Mouse (Mus musculus): ENCODE measurements around the gene Ift81. TPM values are rescaled to one million over a fixed set of nuclear protein-coding genes. Genes with fewer than 3 reads are reported as not detected.
A peak's percentile ranks its signal among the peaks of the same experiment; 100 is the strongest.

Gene Ift81
- polyA plus RNA-seq, 1 experiment from 2014 or later: 50.5 TPM

- H3K27me3 ChIP-seq (ENCODE audit: control insufficient read depth, insufficient read depth, low read length): no peaks in the 10 kb centered on the region
- DNase-seq (ENCODE audit: low spot score, missing footprints) (no peak), ATAC-seq (ENCODE audit: low FRiP score) (no peak)
- H3K9ac ChIP-seq (ENCODE audit: low read length): no peak overlapping the region
- no peaks in the 10 kb centered on the region for H3K36me3 ChIP-seq (ENCODE audit: control insufficient read depth, insufficient read depth, low read length)
- H3K4me3 ChIP-seq (ENCODE audit: low read depth, low read length): no peak overlapping the region
- H3K4me2 ChIP-seq: no peak overlapping the region
- peaks cover 4% of the 10 kb centered on the region for H3K4me1 ChIP-seq (ENCODE audit: control insufficient read depth, insufficient read depth, low read length)
- H3K27ac ChIP-seq (ENCODE audit: low read depth, low read length): no peak overlapping the region
- H3K9me3 ChIP-seq (ENCODE audit: control insufficient read depth, low read length): no peaks in the 10 kb centered on the region
- WGBS: 72% methylated on average over 23 of the region's 23 CpGs
Observed at GRCm38 (mm10) chr5:122520254-122521129, 93.8 kb downstream of the Ift81 start.

GRCm38 (mm10) chr5:122519043-122519660 is 95.2 kb downstream of the Ift81 start:
- H3K9ac ChIP-seq (ENCODE audit: low read length): no peak overlapping the region
- no peaks in the 10 kb centered on the region for H3K27me3 ChIP-seq (ENCODE audit: control insufficient read depth, insufficient read depth, low read length)
- H3K9me3 ChIP-seq (ENCODE audit: control insufficient read depth, low read length): no peaks in the 10 kb centered on the region
- WGBS: 59% methylated on average over 7 of the region's 7 CpGs
- no peaks in the 10 kb centered on the region for H3K36me3 ChIP-seq (ENCODE audit: control insufficient read depth, insufficient read depth, low read length)
- no peak overlapping the region for H3K27ac ChIP-seq (ENCODE audit: low read depth, low read length)
- H3K4me2 ChIP-seq: no peak overlapping the region
- DNase-seq (ENCODE audit: low spot score, missing footprints) (no peak), ATAC-seq (ENCODE audit: low FRiP score) (no peak)
- peaks cover 5% of the 10 kb centered on the region for H3K4me1 ChIP-seq (ENCODE audit: control insufficient read depth, insufficient read depth, low read length)
- H3K4me3 ChIP-seq (ENCODE audit: low read depth, low read length): no peak overlapping the region

- DNase-seq (ENCODE audit: low spot score, missing footprints) (peak; percentile 79), ATAC-seq (ENCODE audit: low FRiP score) (no peak)
- no peak overlapping the region for H3K27ac ChIP-seq (ENCODE audit: low read depth, low read length)
- H3K9me3 ChIP-seq (ENCODE audit: control insufficient read depth, low read length): no peaks in the 10 kb centered on the region
- H3K27me3 ChIP-seq (ENCODE audit: control insufficient read depth, insufficient read depth, low read length): no peaks in the 10 kb centered on the region
- H3K4me1 ChIP-seq (ENCODE audit: control insufficient read depth, insufficient read depth, low read length): peaks cover 12% of the 10 kb centered on the region
- H3K36me3 ChIP-seq (ENCODE audit: control insufficient read depth, insufficient read depth, low read length): no peaks in the 10 kb centered on the region; the same call in 1 of the 2 replicates
- H3K4me2 ChIP-seq: no peak overlapping the region
- WGBS: 23% methylated on average over 8 of the region's 8 CpGs
- H3K9ac ChIP-seq (ENCODE audit: low read length): no peak overlapping the region
- no peak overlapping the region for H3K4me3 ChIP-seq (ENCODE audit: low read depth, low read length)
Observed at GRCm38 (mm10) chr5:122518247-122518646, 96.1 kb downstream of the Ift81 start.

- Histone ChIP-seq H3K9ac (ENCODE audit: low read length) (no peak overlapping the region), H3K4me2 (no peak overlapping the region), H3K9me3 (ENCODE audit: control insufficient read depth, low read length) (no peaks in the 10 kb centered on the region), H3K4me3 (ENCODE audit: low read depth, low read length) (no peak overlapping the region), H3K27ac (ENCODE audit: low read depth, low read length) (no peak overlapping the region), H3K36me3 (ENCODE audit: control insufficient read depth, insufficient read depth, low read length) (no peaks in the 10 kb centered on the region; the same call in 1 of the 2 replicates), H3K27me3 (ENCODE audit: control insufficient read depth, insufficient read depth, low read length) (no peaks in the 10 kb centered on the region), H3K4me1 (ENCODE audit: control insufficient read depth, insufficient read depth, low read length) (peaks cover 12% of the 10 kb centered on the region)
- WGBS: 89% methylated on average over 5 of the region's 5 CpGs
- no peak for DNase-seq (ENCODE audit: low spot score, missing footprints)
- ATAC-seq (ENCODE audit: low FRiP score): no peak
Observed at GRCm38 (mm10) chr5:122516901-122517300, 97.4 kb downstream of the Ift81 start.

GRCm38 (mm10) chr5:122516029-122516730 is 98.1 kb downstream of the Ift81 start:
- 78% methylated on average over 11 of the region's 11 CpGs for WGBS
- Histone ChIP-seq H3K9ac (ENCODE audit: low read length) (no peak overlapping the region), H3K27ac (ENCODE audit: low read depth, low read length) (no peak overlapping the region), H3K27me3 (ENCODE audit: control insufficient read depth, insufficient read depth, low read length) (no peaks in the 10 kb centered on the region), H3K4me1 (ENCODE audit: control insufficient read depth, insufficient read depth, low read length) (peaks cover 12% of the 10 kb centered on the region), H3K36me3 (ENCODE audit: control insufficient read depth, insufficient read depth, low read length) (no peaks in the 10 kb centered on the region; the same call in 1 of the 2 replicates), H3K9me3 (ENCODE audit: control insufficient read depth, low read length) (no peaks in the 10 kb centered on the region), H3K4me3 (ENCODE audit: low read depth, low read length) (no peak overlapping the region), H3K4me2 (no peak overlapping the region)
- ATAC-seq (ENCODE audit: low FRiP score) (no peak), DNase-seq (ENCODE audit: low spot score, missing footprints) (no peak)

- 9% methylated on average over 8 of the region's 8 CpGs for WGBS
- no peak overlapping the region for H3K27ac ChIP-seq (ENCODE audit: low read depth, low read length)
Observed at GRCm38 (mm10) chr5:122514127-122514521, 100.2 kb downstream of the Ift81 start.

GRCm38 (mm10) chr5:122513421-122514126 is 100.7 kb downstream of the Ift81 start:
- Histone ChIP-seq H3K36me3 (ENCODE audit: control insufficient read depth, insufficient read depth, low read length) (peaks cover 2% of the 10 kb centered on the region; the same call in 1 of the 2 replicates), H3K27me3 (ENCODE audit: control insufficient read depth, insufficient read depth, low read length) (no peaks in the 10 kb centered on the region), H3K9me3 (ENCODE audit: control insufficient read depth, low read length) (no peaks in the 10 kb centered on the region), H3K4me3 (ENCODE audit: low read depth, low read length) (no peak overlapping the region), H3K27ac (ENCODE audit: low read depth, low read length) (no peak overlapping the region), H3K4me1 (ENCODE audit: control insufficient read depth, insufficient read depth, low read length) (peaks cover 12% of the 10 kb centered on the region), H3K9ac (ENCODE audit: low read length) (peak overlapping the region; percentile 33; the same call in 1 of the 2 replicates), H3K4me2 (peak overlapping the region; percentile 23)
- ATAC-seq (ENCODE audit: low FRiP score) (no peak), DNase-seq (ENCODE audit: low spot score, missing footprints) (no peak)
- WGBS: 41% methylated on average over 23 of the region's 23 CpGs

More at GRCm38 (mm10) chr5:122514127-122514521, 100.2 kb downstream of the Ift81 start:
- Histone ChIP-seq H3K4me3 (ENCODE audit: low read depth, low read length) (no peak overlapping the region), H3K4me1 (ENCODE audit: control insufficient read depth, insufficient read depth, low read length) (peaks cover 12% of the 10 kb centered on the region), H3K27me3 (ENCODE audit: control insufficient read depth, insufficient read depth, low read length) (no peaks in the 10 kb centered on the region), H3K36me3 (ENCODE audit: control insufficient read depth, insufficient read depth, low read length) (peaks cover 2% of the 10 kb centered on the region; the same call in 1 of the 2 replicates), H3K9me3 (ENCODE audit: control insufficient read depth, low read length) (no peaks in the 10 kb centered on the region), H3K4me2 (peak overlapping the region; percentile 23), H3K9ac (ENCODE audit: low read length) (peak overlapping the region; percentile 33; the same call in 1 of the 2 replicates)
- DNase-seq (ENCODE audit: low spot score, missing footprints): no peak
- no peak for ATAC-seq (ENCODE audit: low FRiP score)

- 69% methylated on average over 6 of the region's 6 CpGs for WGBS
- ATAC-seq (ENCODE audit: low FRiP score) (no peak), DNase-seq (ENCODE audit: low spot score, missing footprints) (no peak)
- no peak overlapping the region for H3K4me3 ChIP-seq (ENCODE audit: low read depth, low read length)
- H3K9ac ChIP-seq (ENCODE audit: low read length): no peak overlapping the region
- H3K27ac ChIP-seq (ENCODE audit: low read depth, low read length): no peak overlapping the region
- H3K4me2 ChIP-seq: no peak overlapping the region
- peaks cover 7% of the 10 kb centered on the region for H3K4me1 ChIP-seq (ENCODE audit: control insufficient read depth, insufficient read depth, low read length)
- no peaks in the 10 kb centered on the region for H3K27me3 ChIP-seq (ENCODE audit: control insufficient read depth, insufficient read depth, low read length)
- H3K9me3 ChIP-seq (ENCODE audit: control insufficient read depth, low read length): no peaks in the 10 kb centered on the region
- H3K36me3 ChIP-seq (ENCODE audit: control insufficient read depth, insufficient read depth, low read length): peaks cover 2% of the 10 kb centered on the region; the same call in 1 of the 2 replicates
Observed at GRCm38 (mm10) chr5:122512011-122512410, 102.3 kb downstream of the Ift81 start.

Measured in midbrain, embryonic 11.5 days (tissue).